Mouse (Mus musculus) liver, adult 2 months (tissue): ENCODE results near the gene Sost. TPM values are rescaled to one million over a fixed set of nuclear protein-coding genes. Genes with fewer than 3 reads are reported as not detected.

Source experiments
- DNase-seq: peaks from one replicate; pipeline ENCODE4 v3.0.0-alpha.2; 2011; ENCODE audit warnings: low read depth, low spot score; ENCODE audit errors: extremely low read depth
- H3K27ac ChIP-seq: fragments of 200-500 bp; replicated peaks from 2 replicates; pipeline ENCODE4 v1.5.1; 2012; ENCODE audit warnings: low read depth, mild to moderate bottlenecking, control low read depth, inconsistent platforms, low read length; ENCODE audit not compliant: insufficient read depth
- H3K27me3 ChIP-seq: fragments of 200-500 bp; 2 replicates; pipeline ENCODE4 v1.6.1; 2012; ENCODE audit warnings: mild to moderate bottlenecking, moderate library complexity, low read length, inconsistent platforms; ENCODE audit not compliant: control insufficient read depth, insufficient read depth
- H3K36me3 ChIP-seq: fragments of 200-500 bp; 2 replicates; pipeline ENCODE4 v1.6.1; 2012; ENCODE audit warnings: low read length, inconsistent platforms; ENCODE audit not compliant: control insufficient read depth, insufficient read depth
- H3K4me1 ChIP-seq: fragments of 200-500 bp; 2 replicates; pipeline ENCODE4 v1.6.1; 2011; ENCODE audit warnings: low read length; ENCODE audit not compliant: control insufficient read depth, insufficient read depth
- H3K4me3 ChIP-seq: fragments of 200-500 bp; 2 replicates; pipeline ENCODE4 v1.5.1; 2011; ENCODE audit warnings: low read depth, mild to moderate bottlenecking, control low read depth, low read length, moderate library complexity; ENCODE audit not compliant: insufficient read depth
- H3K79me2 ChIP-seq: fragments of 200-500 bp; 2 replicates; pipeline ENCODE4 v1.6.1; 2012; ENCODE audit warnings: inconsistent platforms, mild to moderate bottlenecking, low read length, moderate library complexity; ENCODE audit not compliant: control insufficient read depth, insufficient read depth
- H3K9ac ChIP-seq: fragments of 200-500 bp; 2 replicates; pipeline ENCODE4 v1.6.1; 2012; ENCODE audit warnings: low read depth, mild to moderate bottlenecking, control low read depth, inconsistent platforms, low read length
- CTCF ChIP-seq: fragments of 200-500 bp; IDR thresholded peaks from 2 replicates; pipeline ENCODE4 v1.5.1; 2011; ENCODE audit warnings: low read depth, low read length, control low read depth
- POLR2A ChIP-seq: fragments of 200-500 bp; IDR thresholded peaks from 2 replicates; pipeline ENCODE4 v1.6.1; 2011; ENCODE audit warnings: low read length, control low read depth; ENCODE audit not compliant: insufficient read depth; ENCODE audit errors: extremely low read depth
- WGBS: fragments of 180-500 bp; shearing (Covaris S2); methylation state at CpG from one replicate; pipeline ENCODE4 v1.1.7; 2018; 5-methylcytosine and 5-hydroxymethylcytosine counted together
- polyA plus RNA-seq: library from polyadenylated mRNA; depleted of rRNA; stranded (reverse); fragments of >200 nt; gene quantifications from 2 replicates; pipeline ENCODE4 v1.2.3, GENCODE M21; 2012
- total RNA-seq: library from RNA; depleted of rRNA; stranded (reverse); fragments of >200 nt; gene quantifications from 2 replicates; pipeline ENCODE4 v1.2.3, GENCODE M21; 2014

Sost gene
- total and polyA plus RNA-seq, 2 experiments = 0.10 TPM; not detected in 1

- WGBS = 74% methylated on average over 6 of the region's 6 CpGs
- Histone ChIP-seq H3K27ac (no peak overlapping the region), H3K79me2 (no peaks in the 10 kb centered on the region; the same call in 1 of the 2 replicates), H3K4me1 (peaks cover 10% of the 10 kb centered on the region; the same call in 1 of the 2 replicates), H3K27me3 (no peaks in the 10 kb centered on the region), H3K9ac (no peak overlapping the region), H3K4me3 (no peak overlapping the region), H3K36me3 (peaks cover 17% of the 10 kb centered on the region; the same call in 1 of the 2 replicates)
- no peak for DNase-seq
- TF ChIP-seq POLR2A = no peak
- TF ChIP-seq CTCF = no peak
Measured at GRCm38 (mm10) chr11:101974181-101974580, 7.4 kb upstream of the Sost start.

GRCm38 (mm10) chr11:101973496-101973895 is 6.7 kb upstream of the Sost start:
- Histone ChIP-seq H3K27ac (no peak overlapping the region), H3K27me3 (no peaks in the 10 kb centered on the region), H3K36me3 (peaks cover 12% of the 10 kb centered on the region; the same call in 1 of the 2 replicates), H3K79me2 (no peaks in the 10 kb centered on the region; the same call in 1 of the 2 replicates), H3K4me3 (no peak overlapping the region), H3K9ac (no peak overlapping the region), H3K4me1 (peaks cover 10% of the 10 kb centered on the region; the same call in 1 of the 2 replicates)
- 86% methylated on average over 9 of the region's 9 CpGs for WGBS
- TF ChIP-seq CTCF (no peak), POLR2A (no peak)
- DNase-seq = no peak

GRCm38 (mm10) chr11:101972651-101973050 is 5.8 kb upstream of the Sost start:
- Histone ChIP-seq H3K36me3 (peaks cover 8% of the 10 kb centered on the region; the same call in 1 of the 2 replicates), H3K9ac (no peak overlapping the region), H3K79me2 (no peaks in the 10 kb centered on the region), H3K4me3 (no peak overlapping the region), H3K27me3 (no peaks in the 10 kb centered on the region), H3K4me1 (peaks cover 10% of the 10 kb centered on the region; the same call in 1 of the 2 replicates), H3K27ac (peak overlapping the region; percentile 80)
- peak; percentile 96 for DNase-seq
- TF ChIP-seq POLR2A (no peak), CTCF (no peak)
- WGBS = 16% methylated on average over 5 of the region's 5 CpGs

- TF ChIP-seq POLR2A (no peak), CTCF (no peak)
- Histone ChIP-seq H3K27ac (peak overlapping the region; percentile 80), H3K4me3 (no peak overlapping the region), H3K4me1 (peaks cover 10% of the 10 kb centered on the region; the same call in 1 of the 2 replicates), H3K36me3 (peaks cover 8% of the 10 kb centered on the region; the same call in 1 of the 2 replicates), H3K27me3 (no peaks in the 10 kb centered on the region), H3K79me2 (no peaks in the 10 kb centered on the region), H3K9ac (no peak overlapping the region)
- WGBS = 72% methylated on average over 3 of the region's 3 CpGs
- peak; percentile 40 for DNase-seq
Measured at GRCm38 (mm10) chr11:101972097-101972496, 5.3 kb upstream of the Sost start.

- WGBS = 64% methylated on average over 3 of the region's 3 CpGs
- Histone ChIP-seq H3K36me3 (peaks cover 8% of the 10 kb centered on the region; the same call in 1 of the 2 replicates), H3K4me1 (peaks cover 10% of the 10 kb centered on the region; the same call in 1 of the 2 replicates), H3K27me3 (peaks cover 3% of the 10 kb centered on the region; the same call in 1 of the 2 replicates), H3K9ac (no peak overlapping the region), H3K27ac (no peak overlapping the region), H3K79me2 (no peaks in the 10 kb centered on the region), H3K4me3 (no peak overlapping the region)
- DNase-seq = no peak
- TF ChIP-seq POLR2A (no peak), CTCF (peak; percentile 81)
Measured at GRCm38 (mm10) chr11:101971410-101971809, 4.6 kb upstream of the Sost start.

GRCm38 (mm10) chr11:101969835-101970234 is 3.0 kb upstream of the Sost start:
- Histone ChIP-seq H3K4me3 (no peak overlapping the region), H3K27ac (no peak overlapping the region), H3K4me1 (peaks cover 12% of the 10 kb centered on the region; the same call in 1 of the 2 replicates), H3K36me3 (peaks cover 8% of the 10 kb centered on the region; the same call in 1 of the 2 replicates), H3K79me2 (no peaks in the 10 kb centered on the region), H3K27me3 (peaks cover 6% of the 10 kb centered on the region), H3K9ac (no peak overlapping the region)
- 83% methylated on average over 13 of the region's 13 CpGs for WGBS
- DNase-seq = no peak
- TF ChIP-seq POLR2A = no peak
- no peak for TF ChIP-seq CTCF
